Mouse (Mus musculus): ENCODE results near the gene Gpsm3.

Gpsm3 gene

GRCm38 (mm10) chr17:34603375-34604060 is 13.9 kb downstream of the Gpsm3 start, which contains the start of gene Rnf5:
Gene Rnf5 (minus strand): TSS chr17:34603690.
- DNase-seq (ENCODE audit: low spot score in 2 of 2), result peak; percentile 97 to 98

- peak; percentile 92 to 97 for DNase-seq (ENCODE audit: low spot score in 2 of 2)
Measured at GRCm38 (mm10) chr17:34604061-34604508, 14.5 kb downstream of the Gpsm3 start, which contains the start of gene Agpat1. Gene Agpat1 (plus strand): TSS chr17:34604262.

GRCm38 (mm10) chr17:34604511-34605237 is 15.1 kb downstream of the Gpsm3 start:
- no peak for DNase-seq (ENCODE audit: low spot score in 2 of 2)

GRCm38 (mm10) chr17:34605609-34606008 is 16.0 kb downstream of the Gpsm3 start:
- peak; percentile 89 to 94 for DNase-seq (ENCODE audit: low spot score in 2 of 2)

GRCm38 (mm10) chr17:34606186-34607039 is 16.8 kb downstream of the Gpsm3 start:
- DNase-seq (ENCODE audit: low spot score in 2 of 2), result peak in 1 of 2 experiments; percentile 51

- no peak for DNase-seq (ENCODE audit: low spot score in 2 of 2)
Measured at GRCm38 (mm10) chr17:34607997-34608396, 18.4 kb downstream of the Gpsm3 start.

GRCm38 (mm10) chr17:34611050-34611449 is 21.4 kb downstream of the Gpsm3 start:
- no peak for DNase-seq (ENCODE audit: low spot score in 2 of 2)

GRCm38 (mm10) chr17:34613054-34613645 is 23.5 kb downstream of the Gpsm3 start:
- DNase-seq (ENCODE audit: low spot score in 2 of 2), result no peak

- no peak for DNase-seq (ENCODE audit: low spot score in 2 of 2)
Measured at GRCm38 (mm10) chr17:34613830-34614229, 24.2 kb downstream of the Gpsm3 start.

GRCm38 (mm10) chr17:34615871-34616270 is 26.3 kb downstream of the Gpsm3 start, which contains the start of gene Egfl8:
Gene Egfl8 (minus strand): TSS chr17:34615971.
- DNase-seq (ENCODE audit: low spot score in 2 of 2), result no peak

- peak; percentile 75 to 87 for DNase-seq (ENCODE audit: low spot score in 2 of 2)
Measured at GRCm38 (mm10) chr17:34618999-34619398, 29.4 kb downstream of the Gpsm3 start.

GRCm38 (mm10) chr17:34621006-34621405 is 31.4 kb downstream of the Gpsm3 start:
- no peak for DNase-seq (ENCODE audit: low spot score in 2 of 2)

- no peak for DNase-seq (ENCODE audit: low spot score in 2 of 2)
Measured at GRCm38 (mm10) chr17:34623161-34623560, 33.6 kb downstream of the Gpsm3 start.

GRCm38 (mm10) chr17:34624981-34625380 is 35.4 kb downstream of the Gpsm3 start:
- no peak for DNase-seq (ENCODE audit: low spot score in 2 of 2)

GRCm38 (mm10) chr17:34626062-34626772 is 36.6 kb downstream of the Gpsm3 start:
- DNase-seq (ENCODE audit: low spot score in 2 of 2), result no peak

GRCm38 (mm10) chr17:34626773-34627092 is 37.1 kb downstream of the Gpsm3 start:
- peak; percentile 35 to 53 for DNase-seq (ENCODE audit: low spot score in 2 of 2)

- DNase-seq (ENCODE audit: low spot score in 2 of 2), result peak; percentile 53 to 79
Measured at GRCm38 (mm10) chr17:34627093-34627942, 37.7 kb downstream of the Gpsm3 start.

GRCm38 (mm10) chr17:34627943-34628643 is 38.5 kb downstream of the Gpsm3 start, which contains the start of gene Ppt2:
Gene Ppt2 (minus strand): TSS chr17:34628510.
- DNase-seq (ENCODE audit: low spot score in 2 of 2), result peak; percentile 36 to 55

GRCm38 (mm10) chr17:34628644-34628967 is 39.0 kb downstream of the Gpsm3 start:
- no peak for DNase-seq (ENCODE audit: low spot score in 2 of 2)
